Mouse (Mus musculus): ENCODE data around the gene Sertad3. TPM values are rescaled to one million over a fixed set of nuclear protein-coding genes. Genes with fewer than 3 reads are reported as not detected.

The Sertad3 gene
- polyA plus RNA-seq (2017; shearing (Covaris generic)): 57.3 TPM

GRCm38 (mm10) chr7:27473156-27473834 lies at the start of gene Sertad3:
Gene Sertad3, plus strand, starts transcription at chr7:27473768.

GRCm38 (mm10) chr7:27447419-27448286 lies 25.9 kb upstream of the Sertad3 start, which contains the start of the genes Sptbn4 and Blvrb:
Gene Sptbn4, minus strand, starts transcription at chr7:27447686.
Gene Blvrb, plus strand, starts transcription at chr7:27447978.

GRCm38 (mm10) chr7:27486770-27487697 lies 13.5 kb downstream of the Sertad3 start, which contains the start of gene Sertad1:
Gene Sertad1, plus strand, starts transcription at chr7:27486910.

GRCm38 (mm10) chr7:27499036-27499435 lies 25.5 kb downstream of the Sertad3 start, which contains the start of gene Prx:
Gene Prx, plus strand, starts transcription at chr7:27499324.

DNA sequence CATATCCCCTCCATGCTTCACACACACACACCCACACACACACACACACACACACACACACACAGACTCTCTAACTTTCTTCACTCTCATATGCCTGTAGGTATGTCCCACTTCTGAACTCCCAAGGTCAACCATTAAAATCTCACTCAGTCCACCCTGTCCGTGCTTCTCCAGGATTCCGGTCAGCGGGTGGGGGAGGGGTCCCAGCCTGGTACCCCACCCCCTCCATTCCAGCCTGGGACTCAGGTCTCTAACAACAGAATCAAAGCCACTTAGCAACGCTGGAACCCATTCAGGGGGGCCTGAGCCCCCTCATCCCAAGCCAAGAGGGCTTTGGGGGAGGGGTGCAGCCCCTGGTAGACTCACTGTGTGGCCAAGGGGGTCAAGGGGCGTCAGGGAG lies 49.4 kb downstream of the Sertad3 start, which contains the start of gene Hipk4:
TSS of gene Hipk4 (plus strand) at position 301 of the 400 bp plus-strand sequence.

Other genes starting within 250 kb of the Sertad3 start
- 4.7 TPM for gene Itpkc, start 245.1 kb upstream of the Sertad3 start, polyA plus RNA-seq (2017; shearing (Covaris generic))
- 29.8 TPM for gene Coq8b, start 240.7 kb upstream of the Sertad3 start, polyA plus RNA-seq (2017; shearing (Covaris generic))
- 0.83 TPM for gene Numbl, start 215.3 kb upstream of the Sertad3 start, polyA plus RNA-seq (2017; shearing (Covaris generic))
- 0.82 TPM for gene Ltbp4, start 136.1 kb upstream of the Sertad3 start, polyA plus RNA-seq (2017; shearing (Covaris generic))
- 105 TPM for gene Shkbp1, start 117.7 kb upstream of the Sertad3 start, polyA plus RNA-seq (2017; shearing (Covaris generic))
- gene Gm20479, start 116.3 kb upstream of the Sertad3 start, polyA plus RNA-seq (2017; shearing (Covaris generic)): 0.61 TPM
- gene Sptbn4, start 26.1 kb upstream of the Sertad3 start, polyA plus RNA-seq (2017; shearing (Covaris generic)): 0.21 TPM
- 20.1 TPM for gene Blvrb, start 25.8 kb upstream of the Sertad3 start, polyA plus RNA-seq (2017; shearing (Covaris generic))
- gene Sertad1, start 13.1 kb downstream of the Sertad3 start, polyA plus RNA-seq (2017; shearing (Covaris generic)): 77.0 TPM
- 0.56 TPM for gene Prx, start 25.6 kb downstream of the Sertad3 start, polyA plus RNA-seq (2017; shearing (Covaris generic))
- gene Hipk4, start 49.5 kb downstream of the Sertad3 start, polyA plus RNA-seq (2017; shearing (Covaris generic)): not detected
- gene Pld3, start 79.5 kb downstream of the Sertad3 start, polyA plus RNA-seq (2017; shearing (Covaris generic)): 198 TPM
- 28.0 TPM for gene 2310022A10Rik, start 79.5 kb downstream of the Sertad3 start, polyA plus RNA-seq (2017; shearing (Covaris generic))
- gene Akt2, start 117.8 kb downstream of the Sertad3 start, polyA plus RNA-seq (2017; shearing (Covaris generic)): 106 TPM
- gene Ttc9b, start 180.1 kb downstream of the Sertad3 start, polyA plus RNA-seq (2017; shearing (Covaris generic)): not detected
- 0.62 TPM for gene Map3k10, start 200.8 kb downstream of the Sertad3 start, polyA plus RNA-seq (2017; shearing (Covaris generic))
- 4.4 TPM for gene Zfp607b, start 215.6 kb downstream of the Sertad3 start, polyA plus RNA-seq (2017; shearing (Covaris generic))

All from activated CD4-positive, CD25-positive, alpha-beta regulatory T cell, adult 9 weeks (primary cell).